Mouse (Mus musculus): ENCODE measurements around the gene Pbx3.

DNA sequence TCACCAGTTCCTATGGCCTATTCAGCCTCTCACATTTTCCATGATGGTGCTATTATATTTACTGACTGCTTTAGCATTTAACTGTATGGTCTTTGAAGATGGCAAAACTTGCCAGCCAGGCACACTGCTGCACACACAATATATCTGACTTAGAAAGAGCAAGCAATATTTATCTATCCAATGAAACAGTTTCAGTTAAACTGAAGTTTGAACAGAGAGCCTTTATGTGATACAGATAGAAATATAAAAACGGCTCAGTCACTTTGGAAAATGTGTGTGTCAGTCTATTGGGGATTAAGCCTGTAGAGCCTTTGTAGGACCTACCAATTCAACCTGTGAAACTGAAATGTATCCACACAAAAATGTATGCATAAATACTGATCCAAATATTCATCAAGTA is 74.3 kb downstream of the Pbx3 start:
- TF ChIP-seq CTCF (IDR thresholded peaks at IDR 0.05; ENCODE audit: extremely low read depth, insufficient read depth, low read length): no peak
- no peak for TF ChIP-seq POLR2A (IDR thresholded peaks at IDR 0.05; ENCODE audit: extremely low read depth, insufficient read depth, low read length)
